Mouse (Mus musculus) cerebellum, adult 11 months (tissue): ENCODE results near the gene Ctnna2.

Experiments used
- DNase-seq: peaks from one replicate; pipeline ENCODE4 v3.0.0; 2022

Gene Ctnna2

DNA sequence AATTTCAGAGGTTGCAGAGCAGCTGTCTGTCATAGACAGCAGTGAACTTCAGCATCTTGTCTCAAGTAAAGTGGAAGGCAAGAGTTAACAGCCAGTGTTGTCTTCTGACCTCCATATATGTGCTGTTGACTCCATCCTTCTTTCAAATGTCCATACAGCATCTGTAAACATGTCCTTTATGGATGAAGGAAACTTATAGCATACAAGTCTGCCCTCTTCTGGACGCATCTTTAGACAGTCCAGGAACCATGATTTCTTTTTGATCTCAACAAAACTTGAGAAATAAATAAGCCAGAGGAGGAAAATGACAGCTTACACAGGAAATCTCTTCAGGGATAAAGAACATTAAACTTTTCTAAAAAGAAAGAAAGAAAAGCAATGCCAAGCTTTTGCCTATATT lies 400.9 kb downstream of the Ctnna2 start:
- DNase-seq = no peak

DNA sequence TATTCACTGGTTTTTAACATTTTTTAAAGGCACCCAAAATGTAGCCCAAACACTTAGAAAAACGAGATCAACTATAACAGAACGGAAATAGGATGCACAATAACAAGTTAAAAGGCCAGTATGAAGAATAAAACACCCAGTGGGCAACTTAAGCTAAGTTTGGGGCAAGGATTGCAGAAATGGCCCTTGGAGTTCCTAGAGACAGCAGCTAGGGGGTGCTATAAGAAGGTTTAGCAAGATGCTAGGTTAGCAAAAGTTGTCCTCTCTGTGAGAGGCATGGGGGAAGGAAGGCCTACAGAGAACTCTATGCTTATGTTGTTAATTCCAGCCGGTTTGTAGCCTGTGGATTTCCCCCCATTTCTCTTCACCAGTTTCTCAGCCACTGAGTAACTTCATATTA lies 401.9 kb downstream of the Ctnna2 start:
- DNase-seq = no peak

DNA sequence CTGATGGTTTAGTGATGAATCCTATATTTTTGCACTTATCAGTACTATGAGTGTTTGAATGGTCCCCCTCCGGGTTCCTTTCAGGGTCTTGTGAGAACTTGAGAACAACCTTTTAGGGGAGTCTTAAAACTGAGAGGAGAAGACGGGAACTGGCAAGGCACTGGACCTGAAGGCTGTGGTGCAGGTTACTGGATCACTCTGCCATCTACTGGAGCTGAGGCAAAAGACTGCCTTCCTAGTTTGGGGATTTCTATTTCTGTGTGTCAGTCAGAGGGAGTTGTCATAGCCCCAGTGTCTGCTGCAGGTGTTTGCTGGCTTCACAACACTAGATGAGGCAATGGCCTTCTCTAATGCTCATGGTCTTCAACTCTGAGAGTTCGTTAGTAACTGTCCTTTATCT lies 406.9 kb downstream of the Ctnna2 start:
- peak; percentile 8 for DNase-seq

DNA sequence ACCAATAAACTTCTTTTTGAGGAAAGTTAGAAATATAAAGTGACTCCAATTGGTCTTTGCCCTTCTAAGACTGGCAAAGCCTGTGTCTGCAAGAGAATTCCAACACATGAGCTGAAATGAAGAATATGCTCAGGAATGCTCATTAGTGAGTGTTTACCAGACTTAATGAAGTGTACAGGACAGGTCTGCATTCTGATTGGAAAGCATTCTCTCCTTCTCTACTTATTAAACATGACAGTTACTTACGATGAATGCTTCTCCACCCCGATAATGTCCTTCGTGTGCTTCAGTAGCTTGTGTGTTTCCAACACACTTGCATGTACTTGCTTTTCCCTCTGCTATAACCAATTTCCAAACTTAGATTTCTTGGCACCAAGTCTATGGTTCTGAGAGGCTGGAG lies 409.6 kb downstream of the Ctnna2 start:
- no peak for DNase-seq

DNA sequence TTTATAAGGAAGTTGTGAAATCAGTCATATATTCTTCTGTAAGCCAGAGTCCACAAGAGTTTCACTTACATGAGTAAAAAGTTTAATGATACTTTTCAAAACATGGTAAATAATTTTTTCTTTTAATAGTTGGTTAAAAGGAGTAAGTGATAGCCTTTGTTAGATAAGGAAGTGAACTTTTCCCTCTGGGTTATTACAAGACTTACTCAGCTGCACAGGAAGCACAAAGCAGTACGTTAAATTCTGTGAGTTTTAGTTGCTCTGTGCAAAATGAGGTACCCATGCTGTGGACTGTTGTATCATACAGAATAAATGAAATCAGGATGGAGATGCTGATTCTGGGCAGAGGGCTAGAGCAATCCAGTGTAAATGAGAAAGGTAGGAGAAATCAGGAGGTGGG lies 423.3 kb downstream of the Ctnna2 start:
- DNase-seq = no peak

DNA sequence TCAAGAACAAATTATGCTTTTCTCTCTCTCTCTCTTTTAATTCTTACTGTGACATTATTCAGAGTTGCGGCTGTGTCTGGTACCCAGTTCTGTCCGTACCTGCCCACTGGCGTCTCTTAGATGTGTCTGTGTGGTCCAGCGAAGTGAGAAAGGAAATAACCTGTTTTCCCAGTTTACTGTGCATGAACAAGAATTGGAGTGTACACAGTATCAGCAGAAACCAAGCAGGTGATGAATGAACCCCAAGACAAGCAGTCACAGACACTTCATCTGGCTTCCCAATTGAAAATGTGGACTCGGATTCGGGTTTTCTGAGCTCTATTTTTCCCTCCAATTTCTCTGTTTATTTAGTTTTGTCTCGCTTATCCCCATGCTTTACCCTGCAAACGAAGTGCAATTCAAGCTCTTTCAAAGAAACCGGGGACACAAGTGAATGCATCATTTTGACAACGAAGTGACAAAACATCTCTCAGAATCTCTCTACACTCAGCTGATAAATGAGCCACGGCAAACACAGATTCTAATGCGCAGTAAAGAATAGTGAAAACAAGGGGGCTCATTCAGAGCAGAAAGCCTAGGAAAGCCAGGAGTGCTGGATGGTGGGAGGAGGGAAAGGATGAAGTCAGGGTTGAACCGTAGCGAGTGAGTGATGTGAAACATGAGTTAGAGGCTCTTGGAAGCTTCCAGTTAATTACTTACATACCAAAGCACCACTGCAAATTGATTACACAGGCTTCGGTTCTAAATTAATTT lies 442.3 kb downstream of the Ctnna2 start:
- no peak for DNase-seq

DNA sequence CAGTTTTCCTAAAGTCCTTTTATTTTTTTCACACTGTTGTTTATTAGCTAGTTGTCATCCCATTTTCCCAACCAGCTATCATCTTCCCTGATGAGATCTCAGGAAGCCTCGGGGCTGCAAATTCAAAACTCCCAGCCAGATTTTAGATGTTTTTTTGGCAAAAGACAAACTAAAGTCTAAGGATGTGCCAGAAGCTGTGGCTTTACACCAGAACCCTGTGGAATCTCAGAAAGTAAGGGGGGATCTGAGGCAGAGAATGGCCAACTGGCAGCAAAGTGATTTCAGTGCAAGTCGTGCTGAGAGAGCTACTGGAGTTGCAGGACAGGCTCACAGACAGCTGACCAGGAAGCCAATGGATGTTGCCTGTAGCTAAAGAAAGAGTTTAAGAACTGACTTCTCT lies 451.9 kb downstream of the Ctnna2 start:
- DNase-seq = no peak

DNA sequence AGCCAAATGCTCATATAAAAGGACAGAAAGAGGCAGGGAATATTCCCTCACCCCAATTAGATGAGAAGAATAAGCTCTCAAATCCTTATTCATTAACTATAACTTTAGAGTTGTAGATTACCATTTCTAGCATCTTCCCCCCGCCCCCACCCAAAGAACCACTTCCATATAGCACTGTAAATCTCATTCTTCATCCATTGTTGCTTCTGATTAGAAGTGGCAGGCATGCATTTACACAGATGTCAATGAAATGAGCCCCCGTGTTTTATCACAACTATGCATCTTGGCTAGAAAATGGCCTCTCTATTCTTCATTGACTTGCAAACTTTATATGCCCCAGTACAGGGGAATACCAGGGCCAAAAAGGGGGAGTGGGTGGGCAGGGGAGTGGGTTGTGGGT lies 457.7 kb downstream of the Ctnna2 start:
- no peak for DNase-seq

DNA sequence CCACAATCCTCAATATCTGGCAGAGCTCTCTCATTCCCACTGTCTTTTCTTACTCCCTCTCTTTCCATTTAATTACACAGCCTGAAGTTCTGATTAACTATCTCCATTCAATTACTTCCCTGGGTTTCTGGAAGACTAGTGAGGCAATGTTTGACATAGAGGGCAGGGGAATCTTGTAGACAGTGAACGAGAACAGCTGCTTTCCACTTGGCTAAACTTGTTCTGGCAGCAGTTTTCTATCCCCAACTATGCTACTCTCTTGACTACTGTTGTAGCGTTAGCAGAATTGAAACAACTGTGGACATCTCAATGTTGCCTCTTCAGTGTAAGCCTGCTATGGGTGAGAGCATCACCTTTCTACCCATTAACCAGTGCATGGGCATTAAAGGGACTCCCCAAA lies 463.0 kb downstream of the Ctnna2 start:
- no peak for DNase-seq

DNA sequence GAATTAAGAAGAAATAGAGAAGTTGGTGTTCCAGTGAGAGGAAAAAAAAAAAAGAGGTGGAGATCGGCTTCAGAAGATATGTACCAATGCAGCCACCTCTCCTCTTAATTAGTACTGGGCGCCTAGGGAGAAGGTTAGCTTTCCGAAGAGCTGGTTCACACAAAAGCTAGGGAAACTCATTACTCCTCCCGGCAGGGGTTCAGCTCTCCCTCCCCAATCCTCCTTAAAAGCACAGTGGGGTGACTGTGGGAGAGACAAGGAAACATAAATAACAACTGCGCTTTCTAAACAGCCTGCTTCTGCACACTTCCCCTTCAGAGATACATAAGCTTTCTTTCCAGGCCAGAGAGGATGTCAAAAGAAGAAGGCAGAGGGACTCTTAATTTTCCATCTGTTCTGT lies 467.7 kb downstream of the Ctnna2 start:
- DNase-seq = no peak

DNA sequence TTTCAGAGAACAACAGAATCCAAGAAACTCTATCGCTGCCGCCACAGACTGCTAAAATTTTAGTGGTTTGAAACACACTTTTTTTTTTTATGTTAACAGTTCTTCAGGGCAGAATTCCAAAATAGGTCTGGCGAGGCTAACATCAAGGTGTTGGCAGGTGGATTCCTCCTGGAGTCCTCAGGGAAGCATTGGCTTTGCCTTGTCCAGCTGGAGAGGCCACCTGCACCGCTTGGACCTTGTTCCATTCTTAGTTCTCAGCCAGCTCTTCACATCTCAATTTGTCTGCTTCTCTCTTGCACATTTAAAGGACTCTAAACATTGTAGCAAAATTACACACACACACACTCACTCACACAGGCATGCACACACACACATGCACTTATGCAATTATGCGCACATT lies 487.8 kb downstream of the Ctnna2 start:
- DNase-seq = peak; percentile 40

DNA sequence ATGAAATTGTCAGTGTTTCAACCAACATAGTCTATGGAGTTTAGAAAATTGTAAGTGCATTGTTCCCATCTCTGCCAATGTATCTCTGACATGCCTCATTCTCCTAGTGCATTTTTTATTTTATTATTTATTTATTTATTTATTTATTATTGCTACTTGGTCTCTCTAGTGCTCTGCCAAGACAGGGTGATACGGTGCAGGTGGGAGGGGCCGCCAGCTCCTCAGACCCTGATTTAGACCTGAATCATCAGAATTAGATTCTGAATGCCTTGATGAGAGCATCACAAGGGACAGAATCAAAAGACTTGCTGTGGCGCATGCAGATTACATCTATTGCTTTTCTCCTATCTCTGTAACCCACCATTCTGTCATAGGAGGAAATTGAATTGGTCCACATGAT lies 492.8 kb downstream of the Ctnna2 start:
- no peak for DNase-seq

DNA sequence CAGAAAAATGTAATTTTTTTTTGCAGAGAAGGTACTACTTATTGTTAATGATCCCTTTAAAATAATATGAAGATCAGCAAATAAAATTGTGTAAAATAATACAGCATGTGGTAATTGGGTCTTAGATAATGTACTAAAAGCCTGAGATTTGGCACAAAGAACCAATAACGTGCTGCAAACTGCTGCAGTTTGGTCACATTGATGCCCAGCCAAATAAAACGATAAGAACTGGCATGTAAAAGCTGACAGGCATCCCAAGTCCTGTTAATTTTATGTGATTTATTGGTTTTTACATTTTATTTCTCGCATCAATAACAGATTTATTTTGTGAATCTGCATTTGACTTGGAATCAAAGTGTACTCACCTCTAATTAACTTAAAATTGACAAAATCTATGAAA lies 497.4 kb downstream of the Ctnna2 start:
- no peak for DNase-seq

DNA sequence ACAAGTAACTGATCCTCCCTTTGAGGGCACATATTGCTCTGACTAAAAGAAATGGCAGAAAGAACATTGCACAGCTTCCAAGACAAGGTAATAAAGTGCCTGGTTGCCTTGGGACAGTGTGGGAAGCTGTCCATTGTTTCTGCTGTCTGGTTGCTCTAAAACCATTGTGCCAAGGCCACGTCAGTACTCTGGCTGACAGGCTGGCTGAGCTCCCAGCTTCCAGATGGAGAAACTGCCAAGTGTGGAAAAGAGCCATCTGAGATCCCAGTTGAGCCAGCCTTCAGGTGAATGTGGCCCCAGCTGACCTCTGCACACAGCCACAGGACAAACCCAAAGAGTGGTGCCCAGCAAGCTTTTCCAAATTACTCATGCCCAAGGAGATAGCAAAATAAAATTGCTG lies 504.1 kb downstream of the Ctnna2 start:
- peak; percentile 94 for DNase-seq

DNA sequence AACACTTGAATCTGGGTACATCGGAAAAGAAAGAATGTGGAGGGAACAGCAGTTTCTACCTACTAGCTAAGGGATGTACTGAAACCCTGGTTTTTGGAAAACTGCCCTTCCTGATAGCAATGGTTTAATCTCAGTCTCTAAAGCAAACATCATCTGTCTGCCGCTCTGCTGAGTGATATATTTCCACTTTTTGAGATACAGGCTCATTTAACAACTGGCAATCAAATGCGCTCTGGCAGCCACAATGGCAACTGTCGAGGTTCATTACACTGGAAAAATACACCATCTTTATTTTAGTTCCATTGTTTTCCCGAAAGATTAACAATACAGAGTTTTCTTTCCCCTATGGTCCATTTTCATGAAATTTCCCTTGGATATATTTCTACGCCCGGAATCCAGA lies 506.2 kb downstream of the Ctnna2 start:
- no peak for DNase-seq

DNA sequence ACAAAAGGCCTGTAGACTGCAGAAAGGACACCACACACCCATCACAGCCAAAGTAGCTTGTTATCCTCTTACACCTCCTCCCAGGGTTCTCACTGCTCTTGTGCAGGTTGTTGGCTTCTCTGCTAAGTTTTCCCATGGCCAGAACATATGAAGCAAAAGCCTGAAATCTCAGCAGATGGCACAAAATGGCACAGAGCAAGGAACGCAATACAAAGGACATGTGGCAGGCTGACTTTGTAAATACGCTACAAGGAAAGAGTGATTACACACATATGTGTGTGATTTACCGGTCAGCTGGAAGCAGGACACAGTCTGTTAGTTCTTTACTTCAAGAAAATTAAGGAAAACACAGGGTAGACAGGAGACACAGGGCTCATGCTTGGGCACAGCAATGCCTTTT lies 511.4 kb downstream of the Ctnna2 start:
- DNase-seq = peak; percentile 13

DNA sequence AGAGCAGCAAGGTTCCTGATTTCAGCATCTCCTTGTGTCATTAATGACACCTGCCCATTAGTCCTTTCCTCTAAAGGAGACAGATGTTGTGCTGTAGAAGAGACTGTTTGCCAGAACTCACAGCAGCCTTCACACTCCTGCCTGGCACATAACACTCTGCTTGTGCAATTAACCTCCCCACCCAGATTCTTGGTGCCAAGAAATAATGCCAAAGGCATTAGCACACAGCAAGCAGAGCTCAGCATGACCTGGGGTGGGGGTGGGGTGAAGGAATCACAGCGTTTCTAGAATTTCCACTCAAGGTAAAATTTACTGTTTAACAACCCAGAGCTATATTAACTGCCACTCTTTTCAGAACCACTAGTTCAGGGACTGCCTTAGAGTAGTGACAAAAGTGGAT lies 516.8 kb downstream of the Ctnna2 start:
- no peak for DNase-seq

DNA sequence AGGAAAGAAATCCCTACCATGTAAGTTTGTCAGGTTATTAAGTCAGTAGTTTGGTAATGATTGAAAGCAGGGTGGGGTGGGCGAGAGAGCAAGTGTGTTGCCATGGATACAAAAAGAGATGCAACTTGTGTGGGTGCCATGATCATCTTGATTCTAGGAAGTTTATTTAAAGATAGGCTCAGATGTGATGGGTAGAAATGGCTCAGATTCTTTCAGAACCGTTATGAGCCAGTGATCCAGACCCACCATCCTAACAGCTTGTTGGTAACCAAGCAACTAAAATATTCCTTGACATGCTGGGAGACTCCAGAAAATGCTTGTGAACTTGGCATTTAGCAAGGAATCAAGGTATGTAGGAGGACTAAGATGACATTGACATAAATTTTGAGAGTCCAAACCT lies 521.6 kb downstream of the Ctnna2 start:
- DNase-seq = no peak

DNA sequence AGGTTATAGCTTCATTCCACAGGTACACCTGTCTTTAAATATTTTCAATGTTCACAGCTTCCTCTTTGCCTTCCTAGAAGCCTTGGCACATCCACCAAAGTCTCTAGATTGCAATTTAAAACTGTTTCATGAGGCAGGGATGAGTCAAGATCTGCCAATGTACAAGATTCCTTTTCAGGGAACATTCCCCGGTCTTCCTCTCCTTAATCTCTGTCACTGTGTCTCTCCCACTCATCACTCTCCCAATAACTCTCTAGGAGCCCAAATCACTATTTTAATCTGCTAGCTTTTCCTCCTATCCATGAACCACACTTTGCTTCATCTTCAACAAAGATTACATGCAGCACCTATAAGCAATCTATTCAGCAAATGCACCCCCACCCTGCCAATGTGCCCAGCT lies 532.6 kb downstream of the Ctnna2 start:
- no peak for DNase-seq

DNA sequence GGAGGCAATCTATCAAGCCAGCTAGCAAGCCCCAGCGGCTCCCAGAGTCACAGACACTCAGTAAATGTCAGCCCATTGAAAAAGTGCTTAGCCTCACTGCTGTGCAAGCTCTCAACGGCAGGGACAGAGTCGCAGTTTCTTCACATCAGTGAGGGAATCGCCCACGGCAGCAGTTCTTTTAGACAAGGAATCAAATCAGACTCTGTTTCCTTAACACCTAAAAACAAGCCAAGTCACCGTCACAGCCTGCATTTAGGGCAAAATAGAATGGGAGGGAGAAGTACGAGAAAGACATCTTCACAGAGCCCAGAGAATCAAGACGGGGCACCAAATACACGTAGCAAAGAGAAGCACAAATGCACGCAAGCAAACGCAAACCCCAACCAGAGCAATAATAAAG lies 535.6 kb downstream of the Ctnna2 start:
- no peak for DNase-seq

DNA sequence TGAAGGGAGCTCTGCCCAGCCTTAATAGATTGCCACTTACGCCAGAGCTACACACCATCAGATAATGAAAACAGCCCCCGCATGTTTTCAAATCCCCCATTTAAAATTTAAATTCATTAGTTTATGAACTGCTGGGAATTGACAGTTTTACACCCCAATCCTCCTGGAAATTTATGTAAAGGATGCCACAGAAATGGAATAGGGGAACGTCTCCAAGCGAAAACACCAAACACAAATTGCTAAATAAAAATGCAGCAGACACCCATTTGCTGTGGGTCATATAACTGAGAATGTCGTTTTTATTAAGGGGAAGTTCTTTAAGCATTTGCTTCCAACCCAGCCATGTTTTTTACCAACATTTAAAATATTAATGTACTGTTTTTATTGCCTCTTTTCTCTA lies 538.4 kb downstream of the Ctnna2 start:
- no peak for DNase-seq

DNA sequence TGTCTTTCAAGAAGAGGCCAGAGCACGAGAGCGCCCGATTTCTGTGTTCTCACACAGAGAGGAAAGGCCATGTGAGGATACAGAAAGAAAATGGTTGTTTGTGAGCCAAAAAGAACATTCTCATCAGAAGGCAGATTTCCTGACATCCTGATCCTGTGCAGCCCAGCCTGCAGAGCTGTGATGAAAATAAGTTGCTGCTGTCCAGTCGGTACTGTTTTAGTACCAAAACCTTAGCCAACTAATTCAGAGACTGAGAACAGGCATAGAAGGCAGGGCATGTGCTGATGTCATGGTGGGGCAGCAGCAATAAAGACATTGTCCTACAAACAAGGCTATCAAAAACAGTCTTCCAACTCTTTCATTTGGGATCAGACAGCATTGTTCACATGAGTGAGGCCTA lies 549.1 kb downstream of the Ctnna2 start:
- DNase-seq = no peak

DNA sequence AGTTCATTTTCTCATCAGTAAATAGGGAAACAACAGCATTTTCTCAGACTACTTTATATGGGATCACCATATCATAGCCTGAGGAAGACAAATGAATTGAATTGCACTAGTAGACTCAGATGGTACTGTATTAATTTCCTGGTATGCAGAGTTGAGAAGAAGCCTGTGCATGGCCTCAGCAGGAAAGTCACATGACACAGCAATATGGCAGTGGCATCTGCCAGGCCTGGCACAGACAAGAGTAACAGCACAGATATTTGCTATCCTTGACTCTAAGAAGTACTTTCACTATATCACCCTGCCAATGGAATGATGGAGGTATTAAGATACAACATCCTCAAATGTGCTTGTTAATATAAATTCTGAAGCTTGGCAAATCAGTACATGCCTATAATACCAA lies 553.8 kb downstream of the Ctnna2 start:
- peak; percentile 42 for DNase-seq

DNA sequence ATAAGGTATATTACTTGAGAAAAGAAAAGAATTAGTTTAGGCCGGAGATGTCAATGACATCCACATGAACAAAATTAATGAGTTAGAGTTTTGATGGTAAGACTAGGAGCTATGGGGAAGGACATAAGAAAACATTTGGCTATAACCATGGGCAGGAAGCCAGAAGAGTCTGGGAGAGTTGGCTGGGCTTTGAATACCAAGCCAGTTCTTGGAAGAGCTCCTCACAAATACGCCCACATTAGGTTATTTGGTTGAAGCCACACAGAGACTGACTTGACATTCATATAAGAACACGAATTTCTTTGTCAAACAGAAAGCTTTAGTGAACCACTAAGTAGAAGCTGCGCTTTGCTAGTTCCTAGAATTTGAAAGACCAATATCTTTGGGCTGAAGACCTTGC lies 554.7 kb downstream of the Ctnna2 start:
- DNase-seq = no peak

DNA sequence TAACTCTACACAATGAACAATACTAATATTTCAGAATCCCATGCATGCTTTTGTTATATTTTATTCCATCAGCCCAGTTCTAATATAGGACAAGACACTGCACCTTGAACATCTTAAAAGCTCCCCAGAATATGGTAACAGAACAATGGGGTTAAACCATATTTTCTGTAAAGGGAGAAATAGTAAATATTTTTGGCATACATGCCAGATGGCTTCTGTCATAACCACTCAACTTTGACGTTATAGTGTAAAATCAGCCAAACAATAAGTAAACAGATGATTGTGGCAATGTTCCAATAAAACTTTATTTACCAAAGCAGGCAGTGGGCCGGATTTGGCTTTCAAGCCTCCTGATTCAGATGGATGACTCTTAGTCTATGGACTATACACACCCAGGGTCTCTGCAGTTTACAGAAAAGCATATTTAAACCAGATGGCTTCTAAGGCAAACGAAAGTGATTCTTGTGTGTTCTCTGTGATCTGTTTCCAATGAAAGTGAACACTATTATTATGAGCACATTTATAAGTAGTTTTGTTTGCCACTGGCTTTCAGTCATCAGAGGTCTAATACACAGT lies 557.8 kb downstream of the Ctnna2 start:
- no peak for DNase-seq
